Mouse (Mus musculus) activated CD4-positive, CD25-positive, alpha-beta regulatory T cell, adult 4 months (primary cell): ENCODE data around the gene Canx. TPM values are rescaled to one million over a fixed set of nuclear protein-coding genes. Genes with fewer than 3 reads are reported as not detected.
"Not testable (repeated sequence)": the region's sequence is repeated elsewhere in the genome, so short reads cannot be mapped to it uniquely, and the experiment has no call there.

Experiments used
- ATAC-seq: one replicate; pipeline ENCODE4 v1.8.0; 2017
- polyA plus RNA-seq, 2 experiments: library from polyadenylated mRNA; unstranded; fragments of 100-300 nt; shearing (Covaris generic); gene quantifications; one replicate each; pipeline ENCODE4 v1.2.1; 2017

Canx gene
- polyA plus RNA-seq, result 100 to 1,000 TPM; 179 to 210 TPM

DNA sequence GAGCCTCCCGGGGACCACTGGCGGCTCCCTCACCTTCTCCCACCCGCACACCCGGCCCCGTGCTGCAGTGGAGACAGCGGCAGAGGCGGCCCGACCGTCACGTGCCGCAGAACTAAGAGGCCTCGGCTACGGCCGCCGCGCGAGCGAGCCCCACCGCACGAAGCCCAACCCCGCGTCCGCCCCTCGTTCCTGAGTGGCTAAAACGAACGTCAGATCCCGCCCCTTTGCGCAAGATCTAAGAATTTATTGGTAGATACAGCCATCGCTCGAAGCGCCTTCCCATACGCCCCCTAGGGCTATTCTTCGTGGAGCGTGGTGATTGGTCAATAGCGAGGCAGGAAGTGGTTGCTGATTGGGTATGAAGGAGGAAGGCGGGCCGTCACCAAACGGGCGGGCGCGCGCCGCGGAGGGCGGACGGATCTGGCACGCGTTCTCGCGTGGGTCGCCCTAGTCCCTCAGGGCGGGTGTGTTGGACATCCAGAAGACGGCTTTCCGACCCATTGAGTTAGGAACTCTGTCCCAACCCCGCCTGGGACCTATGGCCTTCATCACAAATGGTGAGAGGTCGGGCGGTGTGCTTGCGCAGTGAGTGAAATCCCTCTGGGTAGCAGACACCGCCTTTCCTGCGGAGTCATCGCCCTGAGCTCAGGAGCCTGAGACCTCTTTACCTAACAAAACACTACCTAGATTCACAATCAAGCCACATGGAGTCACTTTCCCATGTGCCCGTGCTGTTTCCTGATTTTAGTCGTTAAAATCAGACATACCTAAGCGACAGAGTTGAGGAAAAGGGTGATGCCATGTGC is at the start of gene Canx:
Gene Canx (minus strand): TSS at position 178 of the 806 bp plus-strand sequence.
- ATAC-seq, result peak; percentile 98

DNA sequence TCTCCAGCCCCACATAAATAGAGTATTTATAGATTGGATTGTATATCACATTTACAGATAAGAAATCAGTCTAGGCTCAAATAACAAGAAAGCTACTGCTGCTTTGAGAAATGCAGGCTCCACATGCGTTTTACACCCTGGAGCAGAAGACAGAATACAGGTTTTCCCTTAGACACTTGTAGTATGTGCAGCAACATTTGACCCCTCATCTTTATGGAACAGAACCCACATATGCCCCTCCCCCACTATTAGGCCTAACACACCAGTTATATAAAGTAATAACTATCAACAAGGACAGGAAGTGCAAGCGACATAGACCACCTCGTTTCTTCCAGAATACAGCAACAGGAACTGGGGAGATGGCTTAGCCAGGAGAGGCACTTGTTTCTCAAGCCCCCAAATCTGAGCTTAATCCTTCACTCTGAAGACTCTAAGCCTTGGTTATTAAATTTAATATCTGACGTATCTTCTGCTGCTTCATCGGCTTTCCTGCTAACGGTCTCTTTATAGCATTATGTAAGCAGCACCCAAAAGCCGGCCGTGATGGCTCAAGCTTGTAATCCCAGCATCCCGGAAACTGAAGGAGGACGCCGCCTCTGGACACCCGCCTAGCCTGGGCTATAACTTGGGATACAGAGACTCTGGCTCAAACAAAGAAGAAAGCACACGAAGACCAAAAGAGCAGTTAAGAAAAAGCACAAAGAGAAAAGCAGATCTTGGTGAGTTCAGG is 49.0 kb upstream of the Canx start:
- no peak for ATAC-seq

DNA sequence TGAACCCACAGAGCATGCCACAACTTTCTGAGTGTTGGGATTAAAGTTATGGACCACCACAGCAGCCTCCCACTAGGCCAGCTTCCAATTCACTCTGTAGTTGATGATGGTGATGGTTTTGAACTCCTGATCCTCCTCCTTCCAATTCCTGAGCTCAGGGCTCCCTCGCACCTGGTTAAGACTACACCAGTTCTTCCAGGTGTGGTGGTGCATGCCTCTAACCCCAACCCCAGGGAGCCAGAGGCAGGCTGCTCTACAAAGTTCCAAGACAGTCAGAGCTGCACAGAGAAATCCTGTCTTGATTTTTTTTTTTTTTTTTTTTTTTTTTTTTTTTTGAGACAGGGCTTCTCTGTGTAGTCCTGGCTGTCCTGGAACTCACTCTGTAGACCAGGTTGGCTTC is 48.1 kb upstream of the Canx start:
- no peak for ATAC-seq

- no peak for ATAC-seq
These were observed 47.6 kb upstream of the Canx start for GRCm38 (mm10) chr11:50373086-50373485.

DNA sequence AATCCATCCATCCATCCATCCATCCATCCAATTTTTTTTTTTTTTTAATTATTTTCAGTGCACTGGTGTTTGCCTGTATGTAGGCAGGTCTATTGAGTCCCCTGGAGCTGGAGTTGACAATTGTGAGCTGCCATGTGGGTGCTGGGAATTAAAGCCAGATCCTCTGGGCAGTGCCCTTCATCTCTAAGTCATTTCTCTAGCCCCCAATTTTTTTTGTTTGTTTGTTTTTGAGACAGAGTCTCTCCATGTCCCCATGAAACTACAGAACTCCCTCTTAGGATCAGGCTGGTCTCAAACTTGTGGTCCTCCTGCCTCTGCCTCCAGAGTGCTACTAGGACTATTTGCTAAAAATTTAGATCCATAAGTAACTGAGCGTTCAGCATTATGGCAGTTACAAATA is 46.4 kb upstream of the Canx start:
- ATAC-seq, result no peak

DNA sequence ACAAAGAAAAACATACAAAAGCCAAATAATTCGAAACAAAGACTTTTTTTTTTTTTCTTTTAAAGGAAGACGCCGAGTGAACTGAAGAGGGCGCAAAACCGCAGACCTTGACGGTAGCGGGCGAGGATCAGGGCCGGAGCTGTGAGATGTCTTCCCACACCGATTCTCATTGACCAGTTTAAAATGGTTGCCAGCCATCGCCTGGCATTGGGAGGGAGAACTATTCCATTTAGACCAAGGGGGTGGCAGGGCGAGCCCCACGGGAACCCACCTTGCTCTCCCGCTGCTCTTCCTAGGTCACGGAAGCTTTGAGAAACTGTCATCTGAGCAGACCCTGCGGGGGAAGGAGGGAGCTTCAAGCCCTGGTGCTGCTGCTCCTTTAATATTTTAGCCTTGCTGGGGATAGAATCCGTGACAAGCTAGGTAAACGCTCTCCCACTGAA is 45.9 kb upstream of the Canx start:
- ATAC-seq, result peak; percentile 63

DNA sequence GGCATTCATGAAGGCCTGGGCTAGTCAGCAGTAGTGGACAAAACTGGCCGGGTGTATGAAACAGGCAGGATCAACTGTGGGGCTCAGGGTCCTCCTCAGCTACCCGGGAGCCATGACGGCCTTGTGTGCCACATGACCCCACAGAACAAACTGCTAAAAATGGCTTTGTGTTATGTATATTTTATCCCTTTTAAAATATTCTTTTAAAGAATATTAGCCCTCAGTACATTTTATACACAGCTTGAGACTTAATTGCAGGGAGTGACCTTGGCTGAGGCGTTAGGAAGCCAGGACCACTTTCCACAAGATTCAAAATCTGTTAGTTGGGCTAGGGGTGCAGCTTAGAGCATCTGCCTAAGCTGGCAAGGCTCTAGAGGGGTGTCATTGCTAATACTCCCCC is 45.5 kb upstream of the Canx start:
- ATAC-seq, result no peak

GRCm38 (mm10) chr11:50369360-50369911 is 44.0 kb upstream of the Canx start:
- no peak for ATAC-seq

DNA sequence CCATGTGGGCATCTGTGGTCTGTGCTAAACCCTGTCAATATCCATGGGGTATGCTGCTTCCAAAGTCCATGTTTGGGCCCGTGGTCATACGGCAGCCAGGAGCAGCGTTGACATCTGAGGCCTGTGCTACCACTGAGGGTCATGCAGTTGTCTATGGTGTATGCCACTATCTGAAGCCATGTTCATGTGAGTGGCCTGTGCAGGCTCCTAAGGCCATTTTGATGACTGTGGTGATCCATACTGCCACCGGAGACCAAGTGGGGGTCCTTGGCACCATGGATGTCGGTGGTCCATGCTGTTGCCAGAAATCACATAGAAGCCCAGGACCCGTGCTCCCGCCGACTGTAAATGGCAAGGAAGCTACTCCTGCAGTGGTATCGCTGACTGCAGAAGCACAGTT is 42.1 kb upstream of the Canx start:
- ATAC-seq, result no peak

GRCm38 (mm10) chr11:50365322-50365721 is 39.8 kb upstream of the Canx start:
- no peak for ATAC-seq

DNA sequence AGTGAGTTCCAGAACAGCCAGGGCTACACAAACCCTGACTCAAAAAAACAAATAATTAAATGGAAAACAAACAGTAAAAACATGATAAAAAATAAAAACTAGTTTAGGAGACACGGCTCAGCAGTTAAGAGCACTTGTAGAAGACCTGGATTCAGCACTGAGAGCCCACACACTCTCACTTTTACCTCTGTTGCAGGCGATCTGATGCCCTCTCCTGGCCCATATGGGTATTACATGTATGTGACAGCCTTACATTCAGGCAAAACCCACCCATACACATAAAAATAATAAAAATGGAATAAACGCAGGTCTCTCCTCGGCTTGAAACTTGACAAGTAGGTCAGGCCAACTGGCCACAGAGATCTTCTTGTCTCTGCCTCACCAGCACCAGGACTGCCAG is 39.1 kb upstream of the Canx start:
- ATAC-seq, result peak; percentile 57

GRCm38 (mm10) chr11:50361282-50361681 is 35.8 kb upstream of the Canx start:
- ATAC-seq, result not testable (repeated sequence)

DNA sequence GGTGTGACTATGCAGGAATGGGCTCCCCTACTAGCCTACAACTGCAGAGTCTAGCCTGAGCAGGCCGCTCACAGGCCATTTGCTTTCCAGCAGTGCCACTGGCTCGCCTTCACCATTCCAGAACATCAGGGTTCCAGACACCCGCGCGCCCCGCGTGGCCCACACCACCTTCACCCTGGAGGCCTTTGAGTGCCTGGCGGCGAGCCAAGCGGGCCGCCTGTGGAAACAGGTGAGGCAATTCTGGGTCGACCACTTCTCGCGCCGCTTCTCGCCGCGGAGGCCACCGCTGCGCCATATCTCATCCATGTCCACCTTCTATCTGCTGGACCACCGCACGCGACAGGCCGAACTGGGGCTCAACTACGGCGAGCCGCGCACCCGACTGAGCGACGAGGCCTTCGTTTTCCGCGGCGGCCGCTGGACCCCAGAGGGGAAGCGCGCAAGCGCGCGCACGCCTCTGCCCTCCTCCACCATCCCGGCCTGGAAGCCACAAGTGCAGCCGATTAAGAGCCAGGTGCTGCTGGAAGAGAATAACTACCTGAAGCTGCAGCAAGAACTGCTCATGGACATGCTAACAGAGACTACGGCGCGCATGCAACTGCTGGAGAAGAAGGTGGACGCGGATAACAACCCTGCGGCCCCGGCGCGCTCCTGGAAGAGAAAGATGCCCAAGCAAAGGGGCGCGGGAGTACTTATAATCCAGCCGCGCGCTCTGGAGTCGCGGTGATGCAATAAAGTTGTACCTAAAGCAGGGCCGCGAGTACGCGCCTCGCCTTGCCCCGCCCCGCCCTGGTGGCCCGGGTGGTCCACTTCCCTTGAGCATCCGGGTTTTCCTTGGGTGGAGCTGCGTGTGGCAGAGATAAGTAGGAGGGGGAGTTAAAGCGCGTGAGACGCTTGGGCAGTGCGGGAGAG is 33.7 kb upstream of the Canx start:
- no peak for ATAC-seq

DNA sequence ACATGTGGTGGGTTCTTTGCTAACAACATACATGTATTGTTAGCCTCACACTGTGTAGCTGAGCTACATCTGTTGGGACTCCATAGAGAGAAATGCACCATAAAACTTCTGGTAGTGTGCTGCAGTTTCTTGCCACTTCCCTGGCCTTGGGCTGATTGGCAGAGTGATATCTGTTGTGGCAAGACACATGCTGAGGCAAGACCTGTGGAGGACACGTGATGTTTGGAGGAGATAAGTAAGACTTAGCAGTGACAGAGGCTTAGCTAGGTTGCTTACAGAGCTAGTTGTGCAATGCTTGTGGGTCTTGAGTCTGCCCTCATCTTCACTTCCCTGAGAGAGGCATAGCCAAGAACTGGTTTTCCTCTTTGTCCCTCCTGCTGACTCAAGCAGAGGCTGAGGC is 29.9 kb upstream of the Canx start:
- no peak for ATAC-seq

GRCm38 (mm10) chr11:50354851-50355250 is 29.4 kb upstream of the Canx start:
- ATAC-seq, result no peak

- no peak for ATAC-seq
These were observed 28.7 kb upstream of the Canx start, which contains the start of gene Cby3 for GRCm38 (mm10) chr11:50354162-50354561. Gene Cby3, plus strand, starts transcription at chr11:50354462.

GRCm38 (mm10) chr11:50352177-50352576 is 26.7 kb upstream of the Canx start:
- ATAC-seq, result no peak

GRCm38 (mm10) chr11:50346256-50347032 is 21.0 kb upstream of the Canx start:
- no peak for ATAC-seq

GRCm38 (mm10) chr11:50345486-50345885 is 20.0 kb upstream of the Canx start:
- no peak for ATAC-seq

GRCm38 (mm10) chr11:50336891-50337290 is 11.4 kb upstream of the Canx start:
- ATAC-seq, result no peak

DNA sequence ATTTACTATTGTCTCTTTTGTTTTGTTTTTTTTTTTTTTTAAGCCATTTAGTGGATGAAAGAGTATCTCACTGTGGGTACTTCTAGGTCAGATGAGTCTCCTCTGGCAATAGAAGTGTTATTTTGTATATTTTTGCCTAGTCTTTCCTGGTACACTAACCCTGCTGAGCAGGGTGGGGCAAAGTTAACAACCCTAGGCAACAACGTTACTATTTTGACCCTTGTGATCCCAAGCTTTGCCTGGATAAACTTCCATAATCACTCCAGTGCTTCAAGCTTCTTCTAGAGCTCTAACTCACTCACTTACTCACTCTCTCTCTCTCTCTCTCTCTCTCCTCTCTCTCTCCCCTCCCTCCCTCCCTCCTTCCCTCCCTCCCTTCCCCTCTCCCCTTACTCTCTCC is 10.7 kb upstream of the Canx start:
- no peak for ATAC-seq

DNA sequence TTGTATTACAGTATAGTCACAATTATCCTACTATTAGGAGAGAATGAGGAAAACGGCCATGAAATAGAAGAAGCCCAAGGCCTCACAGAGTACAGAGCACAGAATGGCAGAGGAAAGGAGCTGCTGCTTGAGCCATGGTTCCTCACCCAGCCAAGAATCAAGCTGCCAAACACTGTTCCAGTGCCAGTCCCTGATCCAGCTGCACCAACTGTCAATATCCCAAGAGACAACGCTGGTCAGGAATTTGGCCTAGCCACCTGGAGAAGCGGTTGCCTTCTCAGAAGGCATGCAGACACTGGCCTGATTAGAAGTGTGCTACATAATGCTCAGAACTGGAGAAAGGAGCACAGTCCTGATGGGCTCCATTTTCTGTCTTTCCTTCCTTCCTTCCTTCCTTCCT is 7.7 kb upstream of the Canx start:
- ATAC-seq, result no peak
